Mouse (Mus musculus) brain, embryonic 14.5 days (tissue): ENCODE data around the gene Dscaml1.

Experiments
- CTCF ChIP-seq: fragments of 200-500 bp; IDR thresholded peaks from 2 replicates; pipeline ENCODE4 v1.5.1; 2012; ENCODE audit warnings: inconsistent platforms, mild to moderate bottlenecking, moderate library complexity, borderline replicate concordance; ENCODE audit not compliant: insufficient read depth, insufficient read length; ENCODE audit errors: extremely low read depth
- POLR2A ChIP-seq: fragments of 200-500 bp; IDR thresholded peaks from 2 replicates; pipeline ENCODE4 v1.6.1; 2012; ENCODE audit warnings: mild to moderate bottlenecking, inconsistent platforms, borderline replicate concordance; ENCODE audit not compliant: poor library complexity, insufficient read depth, insufficient read length, severe bottlenecking; ENCODE audit errors: extremely low read depth

GRCm38 (mm10) chr9:45797271-45797670 is 370.8 kb downstream of the Dscaml1 start:
- TF ChIP-seq CTCF (no peak; the same call in 1 of the 2 replicates), POLR2A (no peak)
